Mouse (Mus musculus) G1E (cell line): ENCODE measurements around the gene Scfd2. TPM values are rescaled to one million over a fixed set of nuclear protein-coding genes. Genes with fewer than 3 reads are reported as not detected.

ENCODE experiments used
- ATAC-seq: 2 replicates; pipeline ENCODE4 v1.8.0; 2016; ENCODE audit warnings: mild to moderate bottlenecking; ENCODE audit not compliant: insufficient number of reproducible peaks, poor library complexity, low FRiP score, severe bottlenecking; ENCODE audit errors: extremely low read depth
- DNase-seq: peaks from one replicate; pipeline ENCODE4 v3.0.0; 2012; ENCODE audit warnings: low spot score
- H3K27me3 ChIP-seq: 2 replicates; pipeline ENCODE4 v1.6.1; 2012; ENCODE audit warnings: mild to moderate bottlenecking, low read length, inconsistent platforms; ENCODE audit not compliant: insufficient read depth
- H3K36me3 ChIP-seq: replicated peaks from 2 replicates; pipeline ENCODE3; 2012; ENCODE audit warnings: mild to moderate bottlenecking, inconsistent platforms
- H3K4me1 ChIP-seq: 2 replicates; pipeline ENCODE4 v1.6.1; 2012; ENCODE audit warnings: low read depth, low read length, inconsistent platforms, mixed read lengths; ENCODE audit not compliant: insufficient read depth
- H3K4me3 ChIP-seq: 2 replicates; pipeline ENCODE4 v1.5.1; 2012; ENCODE audit warnings: low read depth, mild to moderate bottlenecking, inconsistent platforms, low read length, moderate library complexity, mixed read lengths
- H3K9me3 ChIP-seq: replicated peaks from 2 replicates; pipeline ENCODE4 v1.6.1; 2012; ENCODE audit warnings: inconsistent platforms
- CTCF ChIP-seq: IDR thresholded peaks from 2 replicates; pipeline ENCODE4 v1.5.1; 2012; ENCODE audit warnings: low read depth, low read length, inconsistent platforms, mixed read lengths
- GATA1 ChIP-seq: IDR thresholded peaks from 2 replicates; pipeline ENCODE4 v1.6.1; 2012; ENCODE audit warnings: borderline replicate concordance, low read length, inconsistent platforms, mixed read lengths
- GATA2 ChIP-seq: IDR thresholded peaks from 2 replicates; pipeline ENCODE4 v1.6.1; 2012; ENCODE audit warnings: low read depth, low read length, inconsistent platforms, borderline replicate concordance
- POLR2AphosphoS5 ChIP-seq: IDR thresholded peaks from 2 replicates; pipeline ENCODE4 v1.6.1; 2012; ENCODE audit warnings: low read depth, low read length, inconsistent platforms; ENCODE audit not compliant: insufficient replicate concordance
- TAL1 ChIP-seq: conservative IDR thresholded peaks from 2 replicates; pipeline ENCODE4 v1.6.1; 2012; ENCODE audit warnings: low read depth, low read length, inconsistent platforms, mixed read lengths
- polyA plus RNA-seq: library from polyadenylated mRNA; stranded (reverse); fragments of >175 nt; gene quantifications from 2 replicates; pipeline ENCODE4 v1.2.3, GENCODE M21; 2012
- total RNA-seq, 2 experiments: library from RNA; stranded (forward) in 1 of 2; stranded (reverse) in 1 of 2; fragments of 200-1000 nt in 1 of 2; fragments of >200 nt in 1 of 2; fragmentation: Nextera tagmentation in 1 of 2; gene quantifications; 2 replicates each; pipeline ENCODE4 v1.2.3; 2014 to 2017

The Scfd2 gene
- total RNA-seq (2014; fragmentation: Nextera tagmentation) (9.6 and 12.3 TPM in 2 replicates), total RNA-seq (2017) (8.9 and 11.6 TPM in 2 replicates), polyA plus RNA-seq (3.7 and 5.1 TPM in 2 replicates)

GRCm38 (mm10) chr5:74531630-74532280 lies at the start of gene Scfd2:
Gene Scfd2, minus strand, starts transcription at chr5:74531759.
- ATAC-seq (peak; percentile 79), DNase-seq (peak; percentile 77)
- Histone ChIP-seq H3K4me1 (peaks cover 54% of the 10 kb centered on the region), H3K4me3 (peak within 1 kb of the TSS; percentile 99), H3K36me3 (peaks cover 13% of the 10 kb centered on the region), H3K27me3 (no peaks in the 10 kb centered on the region), H3K9me3 (no peaks in the 10 kb centered on the region)
- TF ChIP-seq CTCF, result no peak
- TF ChIP-seq TAL1, result no peak
- no peak for TF ChIP-seq GATA1
- TF ChIP-seq GATA2, result no peak
- TF ChIP-seq POLR2AphosphoS5, result no peak; the same call in 1 of the 2 replicates

- Histone ChIP-seq H3K36me3 (peaks cover 68% of the 10 kb centered on the region), H3K27me3 (no peaks in the 10 kb centered on the region), H3K4me3 (no peak overlapping the region), H3K4me1 (no peaks in the 10 kb centered on the region), H3K9me3 (no peaks in the 10 kb centered on the region)
- ATAC-seq (no peak), DNase-seq (no peak)
- TF ChIP-seq CTCF (no peak), POLR2AphosphoS5 (no peak), GATA2 (no peak), TAL1 (no peak), GATA1 (no peak)
These were observed 40.2 kb upstream of the Scfd2 start for GRCm38 (mm10) chr5:74571767-74572166.

- no peaks in the 10 kb centered on the region for H3K9me3 ChIP-seq
- no peaks in the 10 kb centered on the region for H3K4me1 ChIP-seq
- ATAC-seq (no peak), DNase-seq (no peak)
- H3K27me3 ChIP-seq, result no peaks in the 10 kb centered on the region
- TF ChIP-seq GATA2 (no peak), GATA1 (no peak), POLR2AphosphoS5 (no peak), TAL1 (no peak), CTCF (no peak)
- no peak overlapping the region for H3K4me3 ChIP-seq
- H3K36me3 ChIP-seq, result peaks cover 80% of the 10 kb centered on the region
These were observed 29.6 kb upstream of the Scfd2 start for GRCm38 (mm10) chr5:74561151-74561550.

- Histone ChIP-seq H3K27me3 (no peaks in the 10 kb centered on the region), H3K9me3 (no peaks in the 10 kb centered on the region), H3K4me1 (peaks cover 5% of the 10 kb centered on the region), H3K36me3 (peaks cover 85% of the 10 kb centered on the region), H3K4me3 (no peak overlapping the region)
- TF ChIP-seq GATA2 (no peak), TAL1 (no peak), GATA1 (no peak), CTCF (no peak), POLR2AphosphoS5 (no peak)
- no peak for DNase-seq
- no peak for ATAC-seq
These were observed 18.0 kb upstream of the Scfd2 start for GRCm38 (mm10) chr5:74549566-74549965.

- H3K36me3 ChIP-seq, result peaks cover 84% of the 10 kb centered on the region
- no peaks in the 10 kb centered on the region for H3K9me3 ChIP-seq
- H3K4me3 ChIP-seq, result no peak overlapping the region
- peaks cover 7% of the 10 kb centered on the region for H3K4me1 ChIP-seq
- ATAC-seq, result no peak
- DNase-seq, result no peak
- TF ChIP-seq POLR2AphosphoS5 (no peak), GATA1 (no peak), GATA2 (no peak), CTCF (no peak), TAL1 (no peak)
- no peaks in the 10 kb centered on the region for H3K27me3 ChIP-seq
These were observed 14.0 kb upstream of the Scfd2 start for GRCm38 (mm10) chr5:74545606-74546005.

GRCm38 (mm10) chr5:74536180-74536947 lies 4.8 kb upstream of the Scfd2 start:
- H3K27me3 ChIP-seq, result no peaks in the 10 kb centered on the region
- no peak for TF ChIP-seq CTCF
- no peak for TF ChIP-seq TAL1
- no peak for TF ChIP-seq POLR2AphosphoS5
- no peak for TF ChIP-seq GATA1
- TF ChIP-seq GATA2, result no peak
- no peak for DNase-seq
- ATAC-seq, result no peak
- peaks cover 49% of the 10 kb centered on the region for H3K4me1 ChIP-seq
- peaks cover 38% of the 10 kb centered on the region for H3K36me3 ChIP-seq
- peak overlapping the region; percentile 90 for H3K4me3 ChIP-seq
- H3K9me3 ChIP-seq, result no peaks in the 10 kb centered on the region
